Mouse (Mus musculus): ENCODE measurements around the gene Alkbh4.

DNA sequence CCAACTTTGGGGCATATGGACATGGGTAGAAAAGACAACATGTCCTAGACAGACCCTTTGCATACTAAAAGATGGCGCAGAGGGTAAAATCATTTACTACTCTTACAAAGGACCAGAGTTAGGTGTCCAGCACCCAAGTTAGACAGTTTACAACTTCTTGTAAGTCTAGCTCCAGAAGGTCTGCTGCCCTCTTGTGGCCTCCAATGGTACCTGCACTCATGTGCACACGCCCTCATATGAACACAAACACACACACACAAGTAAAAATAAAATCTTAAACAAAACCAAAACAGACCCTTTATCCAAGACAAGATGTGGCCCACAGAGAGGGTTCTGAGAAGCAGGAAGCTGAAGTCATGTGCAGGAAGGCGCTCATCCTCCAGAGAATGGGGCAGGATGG lies 32.1 kb downstream of the Alkbh4 start:
- TF ChIP-seq CTCF (IDR thresholded peaks at IDR 0.05; ENCODE audit: low read depth) (no peak), EP300 (IDR thresholded peaks at IDR 0.05; ENCODE audit: low read depth) (no peak)
